Mouse (Mus musculus) embryonic facial prominence, embryonic 12.5 days (tissue): ENCODE results near the gene Cmah. TPM values are rescaled to one million over a fixed set of nuclear protein-coding genes. Genes with fewer than 3 reads are reported as not detected.

Source experiments
- ATAC-seq: fragments of 200-750 bp; cut with Nextera tagmentation; 2 replicates; pipeline ENCODE4 v1.8.0; 2017; ENCODE audit not compliant: insufficient number of reproducible peaks, insufficient read depth, low FRiP score, low TSS enrichment
- H3K27ac ChIP-seq: fragments of 300-500 bp; sonication (generic); 2 replicates; pipeline ENCODE4 v1.5.1; 2016; ENCODE audit warnings: mild to moderate bottlenecking
- H3K27me3 ChIP-seq: fragments of 300-500 bp; sonication (generic); 2 replicates; pipeline ENCODE4 v1.6.1; 2016; ENCODE audit warnings: mild to moderate bottlenecking, moderate library complexity
- H3K36me3 ChIP-seq: fragments of 300-500 bp; sonication (generic); 2 replicates; pipeline ENCODE4 v1.6.1; 2016; ENCODE audit warnings: mild to moderate bottlenecking
- H3K4me1 ChIP-seq: fragments of 300-500 bp; sonication (generic); 2 replicates; pipeline ENCODE4 v1.6.1; 2016
- H3K4me2 ChIP-seq: fragments of 300-500 bp; sonication (generic); replicated peaks from 2 replicates; pipeline ENCODE4 v1.6.1; 2016; ENCODE audit warnings: mild to moderate bottlenecking, moderate library complexity
- H3K4me3 ChIP-seq: fragments of 300-500 bp; sonication (generic); 2 replicates; pipeline ENCODE4 v1.5.1; 2016; ENCODE audit warnings: mild to moderate bottlenecking
- H3K9ac ChIP-seq: fragments of 300-500 bp; sonication (generic); 2 replicates; pipeline ENCODE4 v1.6.1; 2016; ENCODE audit warnings: mild to moderate bottlenecking, moderate library complexity
- H3K9me3 ChIP-seq: fragments of 300-500 bp; sonication (generic); 2 replicates; pipeline ENCODE4 v1.6.1; 2016; ENCODE audit warnings: mild to moderate bottlenecking, moderate library complexity
- WGBS: fragments of 180-500 bp; shearing (Covaris S2); methylation state at CpG from one replicate; pipeline ENCODE4 v1.1.7; 2016; 5-methylcytosine and 5-hydroxymethylcytosine counted together
- polyA plus RNA-seq: library from polyadenylated mRNA; unstranded; fragments of >200 nt; fragmentation: Nextera tagmentation; extraction: Ambion mirVana; gene quantifications from 2 replicates; pipeline ENCODE4 v1.2.1, GENCODE M21; 2016

Gene Cmah
- polyA plus RNA-seq, 1 experiment from 2014 or later: 0.24 TPM

DNA sequence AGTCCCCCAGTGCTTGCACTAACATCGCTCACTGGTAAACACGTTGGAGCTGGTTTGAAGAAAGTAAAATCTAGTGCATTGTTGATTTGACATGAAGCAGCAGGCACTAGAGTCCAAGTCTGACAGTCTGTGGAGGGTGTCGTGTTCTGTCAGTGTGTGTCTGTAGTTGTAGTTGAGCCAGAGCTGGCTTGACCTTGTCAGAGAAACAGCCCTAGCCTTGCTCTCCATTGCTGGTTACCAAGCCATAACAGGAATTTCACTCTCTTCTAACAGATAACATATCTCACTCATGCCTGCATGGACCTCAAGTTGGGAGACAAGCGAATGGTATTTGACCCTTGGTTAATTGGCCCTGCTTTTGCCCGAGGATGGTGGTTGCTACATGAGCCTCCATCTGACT, 103.0 kb downstream of the Cmah start:
- H3K4me2 ChIP-seq: no peak overlapping the region
- H3K36me3 ChIP-seq: no peaks in the 10 kb centered on the region
- H3K27ac ChIP-seq: no peak overlapping the region
- no peaks in the 10 kb centered on the region for H3K4me1 ChIP-seq
- ATAC-seq: no peak
- H3K9me3 ChIP-seq: no peaks in the 10 kb centered on the region
- 67% methylated on average over 5 of the region's 5 CpGs for WGBS
- H3K4me3 ChIP-seq: no peak overlapping the region
- no peak overlapping the region for H3K9ac ChIP-seq
- no peaks in the 10 kb centered on the region for H3K27me3 ChIP-seq

DNA sequence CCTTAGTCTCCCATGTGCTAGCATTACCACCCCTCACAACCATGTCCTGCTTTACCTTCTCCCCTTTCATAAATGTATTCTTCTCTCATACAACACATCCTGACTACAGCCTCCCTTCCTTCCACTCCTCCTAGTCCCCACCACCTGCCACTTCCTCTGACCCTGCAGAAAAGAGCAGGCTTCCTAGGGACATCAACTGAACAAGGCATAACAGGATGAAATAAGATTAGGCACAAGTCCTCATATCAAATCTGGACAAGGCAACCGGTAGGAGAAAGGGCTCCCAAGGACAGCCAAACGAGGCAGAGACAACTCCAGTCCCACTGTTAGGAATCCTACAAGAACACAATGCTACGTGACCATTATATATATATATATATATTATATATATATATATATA, 104.4 kb downstream of the Cmah start:
- no peak overlapping the region for H3K4me3 ChIP-seq
- H3K27ac ChIP-seq: no peak overlapping the region
- no peak for ATAC-seq
- H3K4me1 ChIP-seq: no peaks in the 10 kb centered on the region
- H3K9me3 ChIP-seq: no peaks in the 10 kb centered on the region
- no peaks in the 10 kb centered on the region for H3K36me3 ChIP-seq
- no peaks in the 10 kb centered on the region for H3K27me3 ChIP-seq
- 88% methylated on average over 3 of the region's 3 CpGs for WGBS
- H3K4me2 ChIP-seq: no peak overlapping the region
- H3K9ac ChIP-seq: no peak overlapping the region

DNA sequence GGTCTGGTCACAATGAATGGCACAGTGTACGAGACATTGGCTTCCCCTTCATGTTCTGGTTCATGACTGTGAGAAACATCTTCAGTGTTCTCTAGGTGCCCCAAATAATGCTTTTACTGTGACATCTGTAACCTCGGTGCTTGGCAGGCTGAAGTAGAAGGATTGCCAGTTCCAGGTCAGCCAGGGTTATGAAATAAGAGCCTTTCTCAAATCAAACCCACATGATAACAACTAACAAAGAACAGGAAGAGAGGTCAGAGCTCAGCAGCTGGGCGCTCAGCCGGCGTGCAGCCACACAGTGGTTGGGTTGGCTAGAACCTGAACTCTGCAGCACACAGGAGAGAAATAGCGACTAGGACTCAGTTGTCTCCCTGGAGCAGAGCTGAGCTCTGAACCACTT, 115.1 kb downstream of the Cmah start:
- WGBS: 15% methylated on average over 6 of the region's 6 CpGs
- Histone ChIP-seq H3K4me1 (peaks cover 5% of the 10 kb centered on the region; the same call in 1 of the 2 replicates), H3K9me3 (no peaks in the 10 kb centered on the region), H3K4me2 (no peak overlapping the region), H3K9ac (no peak overlapping the region), H3K27ac (no peak overlapping the region), H3K36me3 (no peaks in the 10 kb centered on the region), H3K4me3 (no peak overlapping the region), H3K27me3 (no peaks in the 10 kb centered on the region)
- ATAC-seq: no peak

DNA sequence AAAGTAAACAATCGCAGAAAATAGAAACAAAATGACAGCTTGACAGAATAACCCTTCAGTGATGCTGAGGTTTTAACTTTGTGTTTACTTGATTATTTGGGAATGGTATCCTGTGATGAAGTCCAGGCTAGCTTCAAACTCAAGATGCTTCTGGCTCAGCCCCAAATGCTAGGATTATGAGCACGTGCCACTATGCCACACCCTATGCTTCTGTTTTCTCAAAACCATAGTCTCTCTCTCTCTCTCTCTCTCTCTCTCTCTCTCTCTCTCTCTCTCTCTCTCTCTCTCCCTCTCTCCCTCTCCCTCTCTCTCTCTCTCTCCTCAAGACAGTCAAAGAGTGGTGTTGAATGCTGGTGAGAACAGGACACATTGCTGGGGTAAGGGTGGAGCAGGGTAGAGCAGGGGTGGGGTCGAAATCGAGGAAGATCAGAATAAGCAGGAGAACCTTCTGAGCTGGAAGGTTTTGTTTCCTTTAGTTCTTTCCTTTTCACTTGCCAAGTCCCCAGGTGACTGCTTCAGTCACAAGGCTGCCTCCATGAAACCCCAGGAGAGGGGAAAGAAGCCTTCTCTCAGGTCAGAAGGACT, 116.7 kb downstream of the Cmah start:
- Histone ChIP-seq H3K9me3 (no peaks in the 10 kb centered on the region), H3K4me3 (no peak overlapping the region), H3K27ac (no peak overlapping the region), H3K9ac (no peak overlapping the region), H3K36me3 (no peaks in the 10 kb centered on the region), H3K4me1 (peaks cover 5% of the 10 kb centered on the region; the same call in 1 of the 2 replicates), H3K27me3 (no peaks in the 10 kb centered on the region), H3K4me2 (no peak overlapping the region)
- 74% methylated on average over 4 of the region's 4 CpGs for WGBS
- no peak for ATAC-seq

DNA sequence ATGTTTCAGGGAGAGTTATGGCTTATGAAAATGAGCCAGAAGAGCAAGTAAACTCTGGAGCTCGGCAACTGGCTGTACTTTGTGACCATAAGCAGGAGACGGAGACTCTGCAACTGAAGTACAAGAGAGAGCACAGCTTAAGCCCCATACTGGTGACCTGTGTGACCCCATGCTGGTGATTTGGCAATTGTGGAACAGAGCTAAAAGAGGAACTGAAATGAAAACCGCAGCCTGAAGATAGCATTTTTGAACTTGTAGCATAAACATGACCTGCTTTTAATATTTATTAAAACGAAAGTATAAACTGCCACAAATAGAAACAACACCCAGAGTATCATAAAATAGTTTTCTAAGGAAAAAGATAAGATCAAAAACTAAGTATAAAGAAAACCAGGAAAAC, 117.5 kb downstream of the Cmah start:
- 50% methylated on average over 4 of the region's 4 CpGs for WGBS
- Histone ChIP-seq H3K27ac (no peak overlapping the region), H3K9me3 (no peaks in the 10 kb centered on the region), H3K9ac (no peak overlapping the region), H3K36me3 (no peaks in the 10 kb centered on the region), H3K4me1 (peaks cover 5% of the 10 kb centered on the region; the same call in 1 of the 2 replicates), H3K4me3 (no peak overlapping the region), H3K4me2 (no peak overlapping the region), H3K27me3 (no peaks in the 10 kb centered on the region)
- no peak for ATAC-seq

DNA sequence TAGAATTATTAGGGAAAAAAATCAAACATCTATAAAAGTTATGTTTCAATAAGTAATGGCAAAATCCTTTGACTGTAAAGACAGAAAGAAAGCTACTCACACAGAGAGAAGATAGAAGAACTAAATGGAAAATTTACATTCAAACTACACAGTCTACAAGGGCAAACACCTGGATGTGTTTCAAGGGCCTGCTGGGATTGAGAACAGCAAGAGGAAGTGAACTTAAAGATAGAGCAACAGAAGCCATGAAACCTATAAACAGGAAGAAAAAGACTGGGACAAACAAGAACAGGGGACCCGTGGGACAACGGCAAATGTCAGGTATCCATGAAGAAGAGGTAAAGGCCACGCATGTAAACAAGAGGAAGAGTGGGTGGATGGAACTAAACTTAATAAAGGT, 118.0 kb downstream of the Cmah start:
- Histone ChIP-seq H3K36me3 (no peaks in the 10 kb centered on the region), H3K4me2 (no peak overlapping the region), H3K27me3 (no peaks in the 10 kb centered on the region), H3K4me3 (no peak overlapping the region), H3K9me3 (no peaks in the 10 kb centered on the region), H3K27ac (no peak overlapping the region), H3K4me1 (peaks cover 5% of the 10 kb centered on the region; the same call in 1 of the 2 replicates), H3K9ac (no peak overlapping the region)
- WGBS: 88% methylated on average over 3 of the region's 3 CpGs
- ATAC-seq: no peak

DNA sequence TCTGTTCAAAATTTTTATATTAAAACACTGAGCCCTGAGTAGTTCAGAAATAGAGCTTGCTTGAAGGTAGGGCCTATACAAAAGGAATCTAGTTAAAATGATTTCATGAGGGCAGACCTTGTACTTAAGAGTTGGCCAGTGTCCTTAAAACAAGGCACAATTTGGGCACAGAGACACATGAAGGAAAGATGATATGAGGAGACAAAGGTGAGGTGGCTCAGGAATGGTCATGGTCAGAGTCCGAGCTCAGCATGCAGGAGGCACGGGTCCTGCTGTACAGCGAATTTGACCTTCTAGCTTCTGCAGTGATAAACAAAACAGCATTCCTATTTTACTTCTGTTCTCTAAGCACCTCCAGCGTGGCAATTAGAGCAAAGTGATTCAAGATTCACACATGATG, 118.9 kb downstream of the Cmah start:
- no peak for ATAC-seq
- peaks cover 5% of the 10 kb centered on the region; the same call in 1 of the 2 replicates for H3K4me1 ChIP-seq
- H3K36me3 ChIP-seq: no peaks in the 10 kb centered on the region
- H3K27ac ChIP-seq: no peak overlapping the region
- no peak overlapping the region for H3K4me3 ChIP-seq
- H3K27me3 ChIP-seq: no peaks in the 10 kb centered on the region
- H3K9ac ChIP-seq: no peak overlapping the region
- H3K9me3 ChIP-seq: no peaks in the 10 kb centered on the region
- H3K4me2 ChIP-seq: no peak overlapping the region
- WGBS: 69% methylated on average over 4 of the region's 4 CpGs

DNA sequence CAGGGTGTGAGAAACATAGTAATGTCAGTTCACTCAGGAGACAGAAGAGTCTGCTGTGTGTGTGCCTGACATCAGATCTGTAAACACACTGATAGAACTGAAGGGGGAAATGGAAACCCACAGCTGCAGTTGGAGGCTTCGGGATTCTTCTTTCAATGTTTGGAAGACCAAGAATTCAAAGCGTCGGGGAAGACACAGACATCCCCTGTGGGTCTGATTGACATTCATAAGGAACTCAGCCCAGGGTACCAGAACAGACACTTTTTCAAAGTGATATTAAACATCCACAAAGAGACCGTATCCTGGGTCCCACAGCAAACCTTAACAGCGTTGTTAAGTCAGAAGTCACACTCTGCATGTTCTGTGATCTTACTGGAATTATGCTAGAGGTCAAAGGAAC, 119.8 kb downstream of the Cmah start:
- WGBS: 61% methylated on average over 5 of the region's 5 CpGs
- no peak overlapping the region for H3K27ac ChIP-seq
- H3K9me3 ChIP-seq: no peaks in the 10 kb centered on the region
- H3K4me2 ChIP-seq: no peak overlapping the region
- no peak for ATAC-seq
- no peaks in the 10 kb centered on the region for H3K27me3 ChIP-seq
- H3K4me1 ChIP-seq: peaks cover 5% of the 10 kb centered on the region; the same call in 1 of the 2 replicates
- H3K9ac ChIP-seq: no peak overlapping the region
- no peak overlapping the region for H3K4me3 ChIP-seq
- H3K36me3 ChIP-seq: no peaks in the 10 kb centered on the region

DNA sequence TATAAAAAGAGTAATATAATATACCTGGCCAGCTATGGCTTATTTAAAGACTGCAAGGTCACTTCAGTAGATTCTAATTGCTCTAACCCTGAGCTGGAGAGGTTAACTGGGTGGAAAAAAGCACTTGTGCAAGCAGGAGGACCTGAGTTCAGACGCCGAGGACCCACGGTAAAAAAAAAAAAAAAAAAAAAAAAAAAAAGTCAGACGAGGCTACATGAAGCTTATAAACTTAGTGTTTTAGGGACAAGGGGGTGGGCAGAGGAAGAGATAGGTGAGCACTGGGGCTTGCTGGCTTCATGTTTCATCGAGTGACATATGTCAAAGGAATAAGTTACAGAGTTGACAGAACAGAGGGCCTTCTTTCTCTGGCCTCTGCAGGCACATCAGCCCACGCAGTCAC, 121.4 kb downstream of the Cmah start:
- H3K4me1 ChIP-seq: no peaks in the 10 kb centered on the region
- no peak overlapping the region for H3K27ac ChIP-seq
- H3K4me3 ChIP-seq: no peak overlapping the region
- no peaks in the 10 kb centered on the region for H3K27me3 ChIP-seq
- no peak overlapping the region for H3K4me2 ChIP-seq
- H3K9ac ChIP-seq: no peak overlapping the region
- ATAC-seq: no peak
- H3K36me3 ChIP-seq: no peaks in the 10 kb centered on the region
- H3K9me3 ChIP-seq: no peaks in the 10 kb centered on the region
- WGBS: 54% methylated on average over 6 of the region's 6 CpGs

DNA sequence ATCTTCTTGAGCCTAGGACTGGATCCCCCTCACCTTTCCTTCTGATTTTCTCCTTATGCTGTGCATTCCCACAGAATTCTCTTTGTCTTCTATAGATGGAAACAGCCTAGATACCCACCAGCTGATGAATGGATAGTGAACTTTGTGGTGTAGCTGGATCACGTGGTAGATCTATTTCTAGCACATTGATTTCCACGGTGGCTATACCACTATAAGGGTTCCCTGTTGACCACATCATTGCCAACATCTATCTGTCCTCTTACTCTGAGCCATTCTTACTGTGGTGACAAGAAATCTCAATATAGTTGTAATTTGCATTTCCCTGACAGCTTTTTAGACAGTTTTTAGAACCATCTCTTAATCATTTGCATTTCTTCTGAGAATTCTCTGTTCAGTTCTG, 124.3 kb downstream of the Cmah start:
- 83% methylated on average over 2 of the region's 2 CpGs for WGBS

DNA sequence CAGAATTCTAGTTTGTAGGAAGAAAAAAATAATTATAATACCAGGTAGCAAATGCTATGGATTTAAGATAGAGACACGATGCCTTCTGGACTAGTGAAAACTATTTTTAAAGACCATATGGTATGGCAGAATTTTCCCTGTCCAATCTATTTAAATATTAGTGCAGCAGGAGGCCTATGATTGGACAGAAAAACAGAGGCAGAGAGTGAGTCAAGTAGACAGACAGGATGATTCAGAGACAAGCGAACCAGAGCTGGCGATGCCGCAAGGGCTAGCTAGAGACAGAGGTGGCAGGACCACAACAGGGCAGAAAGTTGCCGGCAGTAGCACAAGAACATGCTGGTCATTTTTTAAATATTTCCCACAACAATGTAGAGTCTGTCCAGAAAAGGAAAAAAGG, 126.5 kb downstream of the Cmah start:
- no peak for ATAC-seq
- Histone ChIP-seq H3K4me3 (no peak overlapping the region), H3K4me1 (no peaks in the 10 kb centered on the region), H3K36me3 (no peaks in the 10 kb centered on the region), H3K27me3 (no peaks in the 10 kb centered on the region), H3K9me3 (no peaks in the 10 kb centered on the region), H3K4me2 (no peak overlapping the region), H3K9ac (no peak overlapping the region), H3K27ac (no peak overlapping the region)
- 93% methylated on average over 5 of the region's 5 CpGs for WGBS

More for the DNA sequence above, 124.3 kb downstream of the Cmah start:
- Histone ChIP-seq H3K27me3 (no peaks in the 10 kb centered on the region), H3K27ac (no peak overlapping the region), H3K9ac (no peak overlapping the region), H3K4me3 (no peak overlapping the region), H3K4me2 (no peak overlapping the region), H3K9me3 (no peaks in the 10 kb centered on the region), H3K4me1 (no peaks in the 10 kb centered on the region), H3K36me3 (no peaks in the 10 kb centered on the region)
- no peak for ATAC-seq

DNA sequence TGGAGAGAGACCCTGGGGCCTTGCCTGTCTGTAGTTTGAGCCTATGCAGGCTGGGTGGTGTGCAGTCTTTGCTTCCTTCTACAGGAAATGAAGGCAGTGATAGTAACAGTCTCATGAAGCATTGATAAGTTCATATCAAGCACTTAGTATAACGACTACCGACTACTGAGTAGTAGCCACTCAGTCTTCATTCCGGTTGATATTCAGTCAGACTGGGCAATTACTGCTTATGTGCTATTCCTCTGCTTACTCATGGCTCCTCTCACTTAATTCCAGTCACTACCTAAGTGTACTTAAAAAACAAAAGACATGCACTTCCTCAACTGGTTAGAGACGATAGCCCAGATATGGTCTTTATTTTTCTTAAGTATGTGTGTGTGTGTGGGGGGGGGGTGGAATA, 129.2 kb downstream of the Cmah start:
- 77% methylated on average over 4 of the region's 4 CpGs for WGBS

DNA sequence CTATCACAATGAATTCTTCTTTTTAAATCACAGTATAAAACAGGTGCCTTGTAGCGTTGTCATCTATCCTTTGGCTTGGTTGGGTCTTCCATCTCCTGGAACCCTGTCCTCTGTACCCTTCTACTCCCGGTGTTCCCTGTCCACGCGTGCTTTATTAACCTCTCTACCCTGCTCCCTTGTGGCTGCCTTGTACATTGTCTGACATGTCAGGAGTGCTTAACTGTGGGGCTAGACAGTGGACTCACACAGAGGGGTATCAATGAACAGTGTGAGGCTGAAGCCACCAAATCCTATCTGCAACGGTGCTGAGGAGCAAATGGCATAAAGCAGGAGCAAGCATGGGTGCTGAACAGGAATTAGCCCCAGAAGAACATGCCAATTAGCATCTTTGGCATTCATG, 133.3 kb downstream of the Cmah start:
- no peak for ATAC-seq

More for the DNA sequence above, 129.2 kb downstream of the Cmah start:
- no peak for ATAC-seq
- Histone ChIP-seq H3K4me2 (no peak overlapping the region), H3K36me3 (no peaks in the 10 kb centered on the region), H3K27me3 (no peaks in the 10 kb centered on the region), H3K9ac (no peak overlapping the region), H3K4me3 (no peak overlapping the region), H3K9me3 (no peaks in the 10 kb centered on the region), H3K4me1 (no peaks in the 10 kb centered on the region), H3K27ac (no peak overlapping the region)

More for the DNA sequence above, 133.3 kb downstream of the Cmah start:
- H3K4me1 ChIP-seq: no peaks in the 10 kb centered on the region
- no peak overlapping the region for H3K27ac ChIP-seq
- WGBS: 92% methylated on average over 5 of the region's 5 CpGs
- H3K4me2 ChIP-seq: no peak overlapping the region
- no peak overlapping the region for H3K4me3 ChIP-seq
- no peak overlapping the region for H3K9ac ChIP-seq
- H3K27me3 ChIP-seq: no peaks in the 10 kb centered on the region
- H3K36me3 ChIP-seq: no peaks in the 10 kb centered on the region
- H3K9me3 ChIP-seq: no peaks in the 10 kb centered on the region
